ENCODE assay signal across 33 mouse cellular contexts in the genomic region with DNA sequence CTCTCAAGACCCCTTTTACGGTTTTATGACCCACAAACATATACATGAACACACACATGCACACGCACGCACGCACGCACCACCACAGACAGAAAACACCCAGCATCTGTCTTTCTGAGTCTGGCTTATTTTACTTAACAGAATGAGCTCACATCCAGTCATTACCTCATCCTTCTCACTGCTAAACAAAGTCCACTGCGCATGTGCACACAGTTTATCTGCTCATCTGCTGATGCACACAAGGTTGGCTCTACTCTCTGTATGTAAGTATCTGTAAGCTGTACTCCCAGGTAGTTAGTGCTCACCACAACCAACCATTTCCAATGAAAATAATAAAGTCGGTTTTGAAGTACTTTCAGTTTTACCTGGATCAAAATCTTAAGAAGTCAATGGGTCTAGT.
"Had no signal": no experiment of that assay in that cellular context is flagged by ENCODE, and none has a peak within 500 bp of the region (broad histone marks: within the 10 kb centered on the region; RNA-seq: fewer than 3 reads in every experiment).

No protein-coding gene starts in this region.

- ATAC-seq: hindbrain, embryonic 16.5 days; hindbrain, postnatal 0 days; inflammation-experienced regulatory T-cells, adult 6 months; intestine, embryonic 15.5 days had no signal

- H3K4me3 ChIP-seq: heart, embryonic 10.5 days; heart, embryonic 12.5 days; heart, embryonic 13.5 days; heart, embryonic 15.5 days; hindbrain, embryonic 10.5 days; hindbrain, embryonic 12.5 days; hindbrain, embryonic 13.5 days; hindbrain, embryonic 15.5 days; intestine, embryonic 15.5 days; kidney, embryonic 15.5 days; layer of hippocampus, adult 2 months had no signal

- H3K27me3 ChIP-seq: heart, embryonic 12.5 days; heart, embryonic 13.5 days; heart, embryonic 15.5 days; hindbrain, embryonic 12.5 days; hindbrain, embryonic 13.5 days; hindbrain, embryonic 15.5 days; intestine, embryonic 15.5 days; kidney, embryonic 15.5 days had no signal

- H3K4me2 ChIP-seq: heart, embryonic 11.5 days; heart, embryonic 12.5 days; heart, embryonic 13.5 days; heart, embryonic 15.5 days; hindbrain, embryonic 12.5 days; hindbrain, embryonic 13.5 days; hindbrain, embryonic 14.5 days; hindbrain, embryonic 15.5 days; intestine, embryonic 15.5 days; kidney, embryonic 15.5 days had no signal

- H3K9ac ChIP-seq: heart, embryonic 12.5 days; heart, embryonic 13.5 days; heart, embryonic 15.5 days; hindbrain, embryonic 12.5 days; hindbrain, embryonic 13.5 days; hindbrain, embryonic 14.5 days; hindbrain, embryonic 15.5 days; intestine, embryonic 15.5 days; kidney, embryonic 15.5 days had no signal

- DNase-seq: heart, postnatal 10 days; heart, postnatal 14 days; heart, postnatal 36 days; heart, postnatal 4 days; kidney, adult 11 months; kidney, adult 18-20 months; kidney, adult 2 months; kidney, adult 8-10 months; kidney, adult 9 months; kidney, postnatal 10 days; kidney, postnatal 14 days; kidney, postnatal 25 days; kidney, postnatal 36 days; kidney, postnatal 4 days; layer of hippocampus, adult 9-11 months; layer of hippocampus, postnatal 36 days had no signal

- H3K27ac ChIP-seq: heart, embryonic 10.5 days; heart, embryonic 13.5 days; heart, embryonic 15.5 days; hindbrain, embryonic 10.5 days; hindbrain, embryonic 12.5 days; hindbrain, embryonic 13.5 days; hindbrain, embryonic 14.5 days; hindbrain, embryonic 15.5 days; hindbrain, postnatal 0 days; intestine, embryonic 15.5 days; kidney, embryonic 15.5 days; kidney, postnatal 0 days; layer of hippocampus, adult 2 months had no signal

- H3K4me1 ChIP-seq: heart, embryonic 10.5 days; heart, embryonic 12.5 days; heart, embryonic 15.5 days; hindbrain, embryonic 10.5 days; hindbrain, embryonic 12.5 days; hindbrain, embryonic 13.5 days; hindbrain, embryonic 15.5 days; intestine, embryonic 15.5 days had no signal

- H3K36me3 ChIP-seq: heart, embryonic 10.5 days; heart, embryonic 12.5 days; heart, embryonic 13.5 days; heart, embryonic 15.5 days; hindbrain, embryonic 10.5 days; hindbrain, embryonic 12.5 days; hindbrain, embryonic 13.5 days; hindbrain, embryonic 15.5 days; intestine, embryonic 15.5 days; kidney, embryonic 15.5 days had no signal

- H3K9me3 ChIP-seq: heart, embryonic 10.5 days; heart, embryonic 12.5 days; heart, embryonic 13.5 days; heart, embryonic 15.5 days; hindbrain, embryonic 10.5 days; hindbrain, embryonic 12.5 days; hindbrain, embryonic 13.5 days; hindbrain, embryonic 15.5 days; intestine, embryonic 15.5 days; kidney, embryonic 15.5 days had no signal
